Mouse (Mus musculus) myocyte (in vitro differentiated cells): ENCODE results near the gene Kxd1. TPM values are rescaled to one million over a fixed set of nuclear protein-coding genes. Genes with fewer than 3 reads are reported as not detected.
A peak's percentile ranks its signal among the peaks of the same experiment; 100 is the strongest.

ENCODE experiments used
- H3K27me3 ChIP-seq: one replicate; pipeline ENCODE4 v1.6.1; 2011; ENCODE audit not compliant: control insufficient read depth, insufficient read depth, insufficient read length
- H3K36me3 ChIP-seq: one replicate; pipeline ENCODE4 v1.6.1; 2011; ENCODE audit not compliant: control insufficient read depth, insufficient read depth
- H3K4me2 ChIP-seq: one replicate; pipeline ENCODE4 v1.6.1; 2011; ENCODE audit warnings: low read depth, control low read depth
- H3K4me3 ChIP-seq: one replicate; pipeline ENCODE4 v1.5.1; 2011; ENCODE audit warnings: mild to moderate bottlenecking, control low read depth, moderate library complexity
- H3K79me2 ChIP-seq: one replicate; pipeline ENCODE4 v1.6.1; 2011; ENCODE audit not compliant: control insufficient read depth, insufficient read depth
- H3ac ChIP-seq: one replicate; pipeline ENCODE4 v1.6.1; 2011; ENCODE audit not compliant: control insufficient read depth, insufficient read length
- CEBPB ChIP-seq: IDR thresholded peaks from 2 replicates; pipeline ENCODE4 v1.6.1; 2011; ENCODE audit warnings: mild to moderate bottlenecking, moderate library complexity; ENCODE audit not compliant: poor library complexity, insufficient read depth, severe bottlenecking
- E2F4 ChIP-seq: IDR thresholded peaks from one replicate; pipeline ENCODE4 v1.6.1; 2011; ENCODE audit warnings: mild to moderate bottlenecking, control low read depth, moderate library complexity; ENCODE audit not compliant: insufficient read depth
- MAX ChIP-seq: IDR thresholded peaks from one replicate; pipeline ENCODE4 v1.6.1; 2011; ENCODE audit warnings: low read depth, mild to moderate bottlenecking, control low read depth
- MYOD1 ChIP-seq, 3 experiments: IDR thresholded peaks; one replicate each; pipeline ENCODE4 v1.6.1; 2011; ENCODE audit warnings: control low read depth in 2 of 3, low read depth in 2 of 3, mild to moderate bottlenecking in 2 of 3, moderate library complexity in 1 of 3; ENCODE audit not compliant: insufficient read length in 2 of 3, control insufficient read depth in 1 of 3
- MYOG ChIP-seq, 3 experiments: IDR thresholded peaks; one replicate each; pipeline ENCODE4 v1.6.1; 2011; ENCODE audit warnings: control low read depth in 2 of 3, low read depth in 2 of 3, mild to moderate bottlenecking in 2 of 3; ENCODE audit not compliant: insufficient read length in 2 of 3, control insufficient read depth in 1 of 3, insufficient read depth in 1 of 3
- POLR2A ChIP-seq: IDR thresholded peaks from one replicate; pipeline ENCODE4 v1.6.1; 2011; ENCODE audit warnings: low read depth, mild to moderate bottlenecking, control low read depth, moderate library complexity; ENCODE audit not compliant: insufficient read length
- POLR2AphosphoS2 ChIP-seq: IDR thresholded peaks from one replicate; pipeline ENCODE4 v1.6.1; 2011; ENCODE audit warnings: low read depth, control low read depth; ENCODE audit not compliant: insufficient read length
- REST ChIP-seq: IDR thresholded peaks from one replicate; pipeline ENCODE4 v1.6.1; 2011; ENCODE audit warnings: mild to moderate bottlenecking, control low read depth, moderate library complexity; ENCODE audit not compliant: insufficient read depth, insufficient read length
- SRF ChIP-seq: IDR thresholded peaks from one replicate; pipeline ENCODE4 v1.6.1; 2011; ENCODE audit warnings: low read depth; ENCODE audit not compliant: control insufficient read depth, insufficient read length
- TCF12 ChIP-seq: IDR thresholded peaks from one replicate; pipeline ENCODE4 v1.6.1; 2011; ENCODE audit warnings: mild to moderate bottlenecking, control low read depth; ENCODE audit not compliant: poor library complexity, insufficient read depth, severe bottlenecking
- TCF3 ChIP-seq: IDR thresholded peaks from one replicate; pipeline ENCODE4 v1.6.1; 2011; ENCODE audit warnings: low read depth, control low read depth; ENCODE audit not compliant: insufficient read length
- USF1 ChIP-seq: IDR thresholded peaks from one replicate; pipeline ENCODE4 v1.6.1; 2011; ENCODE audit warnings: low read depth, mild to moderate bottlenecking, control low read depth, moderate library complexity
- polyA plus RNA-seq: library from polyadenylated mRNA; unstranded; fragments of >200 nt; fragmentation: generic; extraction: Trizol; gene quantifications from one replicate; pipeline ENCODE4 v1.2.1, GENCODE M21; 2012; ENCODE audit warnings: missing spikeins

Gene Kxd1
- polyA plus RNA-seq, 1 experiment: 73.8 TPM

GRCm38 (mm10) chr8:70540507-70541071 is 12.8 kb upstream of the Kxd1 start:
- Histone ChIP-seq H3K27me3 (no peaks in the 10 kb centered on the region), H3ac (peak overlapping the region; percentile 51), H3K36me3 (peaks cover 9% of the 10 kb centered on the region), H3K4me2 (peak overlapping the region; percentile 97), H3K79me2 (peaks cover 56% of the 10 kb centered on the region), H3K4me3 (peak overlapping the region; percentile 91)
- no peak for TF ChIP-seq TCF12
- no peak for TF ChIP-seq MYOD1 (IDR thresholded peaks at IDR 0.05; ENCODE audit: control insufficient read depth in 1 of 3, insufficient read length in 2 of 3, low read depth in 2 of 3)
- TF ChIP-seq CEBPB: no peak
- TF ChIP-seq SRF: no peak
- no peak for TF ChIP-seq REST
- no peak for TF ChIP-seq MAX
- no peak for TF ChIP-seq POLR2A
- no peak for TF ChIP-seq TCF3
- TF ChIP-seq USF1: no peak
- no peak for TF ChIP-seq POLR2AphosphoS2
- no peak for TF ChIP-seq E2F4
- no peak for TF ChIP-seq MYOG (IDR thresholded peaks at IDR 0.05; ENCODE audit: control insufficient read depth in 1 of 3, insufficient read depth in 1 of 3, insufficient read length in 2 of 3, low read depth in 2 of 3)

GRCm38 (mm10) chr8:70540013-70540506 is 12.3 kb upstream of the Kxd1 start:
- H3ac ChIP-seq: peak overlapping the region; percentile 51
- peaks cover 50% of the 10 kb centered on the region for H3K79me2 ChIP-seq
- H3K36me3 ChIP-seq: peaks cover 9% of the 10 kb centered on the region
- no peak for TF ChIP-seq POLR2A
- TF ChIP-seq USF1: no peak
- TF ChIP-seq POLR2AphosphoS2: no peak
- no peak for TF ChIP-seq E2F4
- TF ChIP-seq MAX: no peak
- no peak for TF ChIP-seq TCF12
- no peak for TF ChIP-seq MYOD1 (IDR thresholded peaks at IDR 0.05; ENCODE audit: control insufficient read depth in 1 of 3, insufficient read length in 2 of 3, low read depth in 2 of 3)
- TF ChIP-seq REST: no peak
- no peak for TF ChIP-seq SRF
- TF ChIP-seq CEBPB: no peak
- no peak for TF ChIP-seq TCF3
- no peak for TF ChIP-seq MYOG (IDR thresholded peaks at IDR 0.05; ENCODE audit: control insufficient read depth in 1 of 3, insufficient read depth in 1 of 3, insufficient read length in 2 of 3, low read depth in 2 of 3)
- H3K4me2 ChIP-seq: peak overlapping the region; percentile 97
- H3K27me3 ChIP-seq: no peaks in the 10 kb centered on the region
- H3K4me3 ChIP-seq: peak overlapping the region; percentile 91

- H3K4me2 ChIP-seq: peak within 1 kb of the TSS; percentile 100
- no peaks in the 10 kb centered on the region for H3K27me3 ChIP-seq
- peaks cover 44% of the 10 kb centered on the region for H3K79me2 ChIP-seq
- H3ac ChIP-seq: peak within 1 kb of the TSS; percentile 51
- H3K4me3 ChIP-seq: peak within 1 kb of the TSS; percentile 91
- H3K36me3 ChIP-seq: peaks cover 9% of the 10 kb centered on the region
- TF ChIP-seq CEBPB (no peak), TCF3 (no peak), MAX (no peak), E2F4 (peak; percentile 41), REST (no peak), POLR2A (peak; percentile 96), TCF12 (no peak), MYOG (IDR thresholded peaks at IDR 0.05; ENCODE audit: control insufficient read depth in 1 of 3, insufficient read depth in 1 of 3, insufficient read length in 2 of 3, low read depth in 2 of 3) (no peak), SRF (peak; percentile 77), MYOD1 (IDR thresholded peaks at IDR 0.05; ENCODE audit: control insufficient read depth in 1 of 3, insufficient read length in 2 of 3, low read depth in 2 of 3) (no peak), POLR2AphosphoS2 (peak; percentile 97), USF1 (no peak)
Observed at GRCm38 (mm10) chr8:70539077-70539813, 11.5 kb upstream of the Kxd1 start, which contains the start of gene Ell. Gene Ell, plus strand, starts transcription at chr8:70539457.

GRCm38 (mm10) chr8:70538633-70539076 is 10.9 kb upstream of the Kxd1 start:
- Histone ChIP-seq H3K36me3 (peaks cover 9% of the 10 kb centered on the region), H3K27me3 (no peaks in the 10 kb centered on the region), H3K4me2 (peak overlapping the region; percentile 100), H3K4me3 (peak overlapping the region; percentile 91), H3K79me2 (peaks cover 41% of the 10 kb centered on the region), H3ac (peak overlapping the region; percentile 51)
- TF ChIP-seq MYOG (IDR thresholded peaks at IDR 0.05; ENCODE audit: control insufficient read depth in 1 of 3, insufficient read depth in 1 of 3, insufficient read length in 2 of 3, low read depth in 2 of 3) (no peak), REST (no peak), TCF12 (no peak), POLR2AphosphoS2 (peak; percentile 53), TCF3 (no peak), MAX (no peak), E2F4 (no peak), MYOD1 (IDR thresholded peaks at IDR 0.05; ENCODE audit: control insufficient read depth in 1 of 3, insufficient read length in 2 of 3, low read depth in 2 of 3) (no peak), POLR2A (no peak), SRF (peak; percentile 60), USF1 (no peak), CEBPB (no peak)
